Mouse (Mus musculus): ENCODE measurements around the gene March10. TPM values are rescaled to one million over a fixed set of nuclear protein-coding genes. Genes with fewer than 3 reads are reported as not detected.

The March10 gene
- polyA plus RNA-seq, 1 experiment from 2014 or later: not detected

- Histone ChIP-seq H3K27ac (peak overlapping the region; percentile 68), H3K9me3 (replicated peaks) (no peaks in the 10 kb centered on the region), H3K36me3 (peaks cover 47% of the 10 kb centered on the region), H3K4me1 (peaks cover 54% of the 10 kb centered on the region), H3K27me3 (ENCODE audit: low read depth, poor library complexity, severe bottlenecking) (no peaks in the 10 kb centered on the region), H3K4me3 (peak overlapping the region; percentile 16)
- no peak for DNase-seq (ENCODE audit: low spot score)
- 22% methylated on average over 12 of the region's 12 CpGs for WGBS
Measured at GRCm38 (mm10) chr11:105312311-105312942, 144.1 kb downstream of the March10 start.

GRCm38 (mm10) chr11:105311291-105311975 lies 145.1 kb downstream of the March10 start:
- 74% methylated on average over 24 of the region's 24 CpGs for WGBS
- no peak for DNase-seq (ENCODE audit: low spot score)
- Histone ChIP-seq H3K9me3 (replicated peaks) (no peaks in the 10 kb centered on the region), H3K27ac (peak overlapping the region; percentile 78), H3K27me3 (ENCODE audit: low read depth, poor library complexity, severe bottlenecking) (no peaks in the 10 kb centered on the region), H3K4me1 (peaks cover 56% of the 10 kb centered on the region), H3K4me3 (peak overlapping the region; percentile 28; the same call in 1 of the 2 replicates), H3K36me3 (peaks cover 47% of the 10 kb centered on the region)

Other genes with a start within 250 kb of the March10 start
- 27.6 and 31.6 TPM in 2 replicates for gene Mrc2, start 164.1 kb downstream of the March10 start, polyA plus RNA-seq (2016; fragmentation: Nextera tagmentation; extraction: Ambion mirVana)
- 3.9 and 4.3 TPM in 2 replicates for gene Tanc2, start 133.3 kb upstream of the March10 start, polyA plus RNA-seq (2016; fragmentation: Nextera tagmentation; extraction: Ambion mirVana)